Mouse (Mus musculus) liver, embryonic 16.5 days (tissue): ENCODE measurements at regions not wholly inside any gene's neighbourhood (a gene's known extent, or its start where the extent isn't known, plus 50 kb on each side); places are given as distances from the start of the nearest gene placed in this dataset.

ENCODE experiments used
- ATAC-seq: fragments of 200-750 bp; cut with Nextera tagmentation; 2 replicates; pipeline ENCODE4 v1.8.0; 2017; ENCODE audit warnings: low read depth, mild to moderate bottlenecking, moderate number of reproducible peaks, moderate library complexity
- H3K27ac ChIP-seq: fragments of 300-500 bp; sonication (generic); 2 replicates; pipeline ENCODE4 v1.5.1; 2014; ENCODE audit warnings: mild to moderate bottlenecking, low read length
- H3K27me3 ChIP-seq: fragments of 300-500 bp; sonication (generic); 2 replicates; pipeline ENCODE4 v1.6.1; 2014; ENCODE audit warnings: low read depth, low read length, mixed read lengths; ENCODE audit not compliant: control insufficient read depth, insufficient read depth
- H3K36me3 ChIP-seq: fragments of 300-500 bp; sonication (generic); 2 replicates; pipeline ENCODE4 v1.6.1; 2014; ENCODE audit warnings: mild to moderate bottlenecking; ENCODE audit not compliant: control insufficient read depth, insufficient read depth
- H3K4me1 ChIP-seq: fragments of 300-500 bp; sonication (generic); 2 replicates; pipeline ENCODE4 v1.6.1; 2014; ENCODE audit warnings: low read depth, low read length, mixed read lengths; ENCODE audit not compliant: control insufficient read depth
- H3K4me2 ChIP-seq: fragments of 300-500 bp; sonication (generic); 2 replicates; pipeline ENCODE4 v1.6.1; 2014; ENCODE audit warnings: low read depth, low read length, mixed read lengths
- H3K4me3 ChIP-seq: fragments of 300-500 bp; sonication (generic); 2 replicates; pipeline ENCODE4 v1.5.1; 2014; ENCODE audit warnings: low read depth, mild to moderate bottlenecking, low read length
- H3K9ac ChIP-seq: fragments of 300-500 bp; sonication (generic); 2 replicates; pipeline ENCODE4 v1.6.1; 2014; ENCODE audit warnings: low read depth, low read length
- H3K9me3 ChIP-seq: fragments of 300-500 bp; sonication (generic); replicated peaks from 2 replicates; pipeline ENCODE4 v1.6.1; 2016; ENCODE audit warnings: low read length; ENCODE audit not compliant: control insufficient read depth
- WGBS: fragments of 180-500 bp; shearing (Covaris S2); extraction: QIAGEN DNeasy Blood & Tissue Kit; methylation state at CpG from one replicate; pipeline ENCODE4 v1.1.7; 2014; ENCODE audit not compliant: insufficient replicate concordance; 5-methylcytosine and 5-hydroxymethylcytosine counted together

- Histone ChIP-seq H3K9ac (no peak overlapping the region), H3K27ac (no peak overlapping the region), H3K9me3 (no peaks in the 10 kb centered on the region), H3K27me3 (no peaks in the 10 kb centered on the region), H3K4me3 (no peak overlapping the region), H3K4me1 (no peaks in the 10 kb centered on the region), H3K36me3 (no peaks in the 10 kb centered on the region), H3K4me2 (no peak overlapping the region)
- whole genome bisulfite sequencing: 44% methylated on average over 1 of the region's 1 CpGs
- no peak for ATAC-seq
Measured at GRCm38 (mm10) chr1:105074326-105074725, 282.2 kb downstream of the Rnf152 start.

- no peak overlapping the region for H3K4me3 ChIP-seq
- WGBS: 43% methylated on average over 3 of the region's 3 CpGs
- H3K4me1 ChIP-seq: no peaks in the 10 kb centered on the region
- no peaks in the 10 kb centered on the region for H3K27me3 ChIP-seq
- no peak for ATAC-seq
- no peak overlapping the region for H3K27ac ChIP-seq
- H3K9me3 ChIP-seq: no peaks in the 10 kb centered on the region
- no peak overlapping the region for H3K9ac ChIP-seq
- no peak overlapping the region for H3K4me2 ChIP-seq
- H3K36me3 ChIP-seq: no peaks in the 10 kb centered on the region
Measured at GRCm38 (mm10) chr1:105070661-105071455, 285.7 kb downstream of the Rnf152 start.

- Histone ChIP-seq H3K36me3 (no peaks in the 10 kb centered on the region), H3K4me1 (no peaks in the 10 kb centered on the region), H3K9me3 (no peaks in the 10 kb centered on the region), H3K27me3 (no peaks in the 10 kb centered on the region), H3K4me3 (no peak overlapping the region), H3K9ac (no peak overlapping the region), H3K27ac (no peak overlapping the region), H3K4me2 (no peak overlapping the region)
- ATAC-seq: no peak
- WGBS: 53% methylated on average over 4 of the region's 4 CpGs
Measured at GRCm38 (mm10) chr1:105067902-105068301, 288.6 kb downstream of the Rnf152 start.

GRCm38 (mm10) chr1:105067049-105067795, 289.3 kb downstream of the Rnf152 start:
- no peak overlapping the region for H3K4me3 ChIP-seq
- H3K9me3 ChIP-seq: no peaks in the 10 kb centered on the region
- H3K4me2 ChIP-seq: no peak overlapping the region
- no peaks in the 10 kb centered on the region for H3K27me3 ChIP-seq
- H3K36me3 ChIP-seq: no peaks in the 10 kb centered on the region
- WGBS: 61% methylated on average over 4 of the region's 4 CpGs
- H3K9ac ChIP-seq: no peak overlapping the region
- ATAC-seq: no peak
- H3K4me1 ChIP-seq: no peaks in the 10 kb centered on the region
- no peak overlapping the region for H3K27ac ChIP-seq

- 64% methylated on average over 10 of the region's 10 CpGs for WGBS
- no peak overlapping the region for H3K4me3 ChIP-seq
- H3K4me2 ChIP-seq: no peak overlapping the region
- ATAC-seq: no peak
- no peaks in the 10 kb centered on the region for H3K36me3 ChIP-seq
- no peaks in the 10 kb centered on the region for H3K27me3 ChIP-seq
- H3K9ac ChIP-seq: no peak overlapping the region
- H3K4me1 ChIP-seq: no peaks in the 10 kb centered on the region
- H3K9me3 ChIP-seq: no peaks in the 10 kb centered on the region
- no peak overlapping the region for H3K27ac ChIP-seq
Measured at GRCm38 (mm10) chr1:105050584-105051363, 282.4 kb downstream of the Cdh20 start.
